Mouse (Mus musculus) heart, embryonic 14.5 days (tissue): ENCODE results near the gene Ntng1. TPM values are rescaled to one million over a fixed set of nuclear protein-coding genes. Genes with fewer than 3 reads are reported as not detected.

ENCODE experiments used
- ATAC-seq: fragments of 200-750 bp; cut with Nextera tagmentation; 2 replicates; pipeline ENCODE4 v1.8.0; 2017; ENCODE audit warnings: low read depth, moderate TSS enrichment; ENCODE audit not compliant: insufficient number of reproducible peaks, insufficient read depth, low FRiP score
- H3K27ac ChIP-seq, 2 experiments: fragments of 200-500 bp in 1 of 2; fragments of 300-500 bp in 1 of 2; sonication (generic) in 1 of 2; replicated peaks in 1 of 2; 2 replicates each; pipeline ENCODE4 v1.5.1; 2012 to 2014; ENCODE audit warnings: low read depth in 2 of 2, low read length in 2 of 2, control low read depth in 1 of 2, mild to moderate bottlenecking in 1 of 2, mixed read lengths in 1 of 2; ENCODE audit not compliant: control insufficient read depth in 1 of 2, insufficient read depth in 1 of 2
- H3K27me3 ChIP-seq: fragments of 300-500 bp; sonication (generic); 2 replicates; pipeline ENCODE4 v1.6.1; 2014; ENCODE audit warnings: mild to moderate bottlenecking, low read length, control low read depth; ENCODE audit not compliant: control insufficient read depth, insufficient read depth
- H3K36me3 ChIP-seq: fragments of 300-500 bp; sonication (generic); 2 replicates; pipeline ENCODE4 v1.6.1; 2014; ENCODE audit warnings: mild to moderate bottlenecking, control low read depth, low read length, mixed read lengths; ENCODE audit not compliant: control insufficient read depth, insufficient read depth
- H3K4me1 ChIP-seq, 2 experiments: fragments of 200-500 bp in 1 of 2; fragments of 300-500 bp in 1 of 2; sonication (generic) in 1 of 2; 2 replicates each; pipeline ENCODE4 v1.6.1; 2012 to 2014; ENCODE audit warnings: low read length in 2 of 2, control low read depth in 1 of 2, mixed read lengths in 1 of 2; ENCODE audit not compliant: control insufficient read depth in 2 of 2, insufficient read depth in 2 of 2
- H3K4me2 ChIP-seq: fragments of 300-500 bp; sonication (generic); 2 replicates; pipeline ENCODE4 v1.6.1; 2014; ENCODE audit warnings: mild to moderate bottlenecking, low read length
- H3K4me3 ChIP-seq, 2 experiments: fragments of 200-500 bp in 1 of 2; fragments of 300-500 bp in 1 of 2; sonication (generic) in 1 of 2; 2 replicates each; pipeline ENCODE4 v1.5.1; 2012 to 2014; ENCODE audit warnings: low read length in 2 of 2, mild to moderate bottlenecking in 2 of 2, control low read depth in 1 of 2, low read depth in 1 of 2, moderate library complexity in 1 of 2; ENCODE audit not compliant: control insufficient read depth in 1 of 2, insufficient read depth in 1 of 2
- H3K9ac ChIP-seq: fragments of 300-500 bp; sonication (generic); 2 replicates; pipeline ENCODE4 v1.6.1; 2014; ENCODE audit warnings: mild to moderate bottlenecking, low read length
- H3K9me3 ChIP-seq: fragments of 300-500 bp; sonication (generic); 2 replicates; pipeline ENCODE4 v1.6.1; 2016; ENCODE audit warnings: low read length, control low read depth; ENCODE audit not compliant: control insufficient read depth
- WGBS: fragments of 180-500 bp; shearing (Covaris S2); extraction: QIAGEN DNeasy Blood & Tissue Kit; methylation state at CpG from one replicate; pipeline ENCODE4 v1.1.7; 2014; 5-methylcytosine and 5-hydroxymethylcytosine counted together
- polyA plus RNA-seq: library from polyadenylated mRNA; unstranded; fragments of >200 nt; fragmentation: Nextera tagmentation; extraction: Ambion mirVana; gene quantifications from 2 replicates; pipeline ENCODE4 v1.2.1, GENCODE M21; 2014

Ntng1 gene
- polyA plus RNA-seq, 1 experiment from 2014 or later = 0.26 TPM

DNA sequence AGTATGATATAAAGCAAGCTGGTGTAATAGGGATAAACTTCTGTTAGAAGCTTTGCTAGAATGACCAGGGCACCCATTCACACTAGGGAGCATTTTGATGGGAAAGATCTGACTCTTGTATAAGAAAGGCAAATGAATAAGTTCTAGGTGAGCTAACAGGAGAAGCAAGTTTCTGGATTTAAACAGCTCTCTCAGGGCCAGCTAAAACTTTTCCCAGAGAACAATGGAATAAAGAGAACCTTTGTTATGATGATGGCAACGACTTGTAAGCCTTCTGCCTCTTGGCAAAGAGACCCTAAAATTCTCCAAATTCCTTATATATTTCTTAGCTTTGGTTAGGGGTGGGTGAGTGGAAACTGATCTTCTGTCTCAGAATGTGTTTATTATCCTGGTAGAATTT lies 7.7 kb downstream of the Ntng1 start:
- 22% methylated on average over 1 of the region's 1 CpGs for WGBS
- H3K27me3 ChIP-seq = no peaks in the 10 kb centered on the region
- H3K4me1 ChIP-seq = no peaks in the 10 kb centered on the region
- no peak for ATAC-seq
- H3K27ac ChIP-seq = no peak overlapping the region
- H3K36me3 ChIP-seq = no peaks in the 10 kb centered on the region
- H3K4me3 ChIP-seq = no peak overlapping the region
- H3K4me2 ChIP-seq = no peak overlapping the region
- no peak overlapping the region for H3K9ac ChIP-seq
- no peaks in the 10 kb centered on the region for H3K9me3 ChIP-seq

GRCm38 (mm10) chr3:110133150-110133549 lies 10.7 kb downstream of the Ntng1 start:
- Histone ChIP-seq H3K4me1 (no peaks in the 10 kb centered on the region), H3K27me3 (no peaks in the 10 kb centered on the region), H3K4me3 (no peak overlapping the region), H3K9ac (no peak overlapping the region), H3K4me2 (no peak overlapping the region), H3K9me3 (no peaks in the 10 kb centered on the region), H3K27ac (no peak overlapping the region), H3K36me3 (no peaks in the 10 kb centered on the region)
- ATAC-seq = no peak
- 70% methylated on average over 9 of the region's 9 CpGs for WGBS

- Histone ChIP-seq H3K27me3 (no peaks in the 10 kb centered on the region), H3K27ac (no peak overlapping the region), H3K4me3 (no peak overlapping the region), H3K4me1 (no peaks in the 10 kb centered on the region), H3K9ac (no peak overlapping the region), H3K4me2 (no peak overlapping the region), H3K36me3 (no peaks in the 10 kb centered on the region), H3K9me3 (no peaks in the 10 kb centered on the region)
- 82% methylated on average over 8 of the region's 8 CpGs for WGBS
- no peak for ATAC-seq
Observed at GRCm38 (mm10) chr3:110132289-110132688, 11.5 kb downstream of the Ntng1 start.

- Histone ChIP-seq H3K4me1 (no peaks in the 10 kb centered on the region), H3K9ac (no peak overlapping the region), H3K4me2 (no peak overlapping the region), H3K36me3 (no peaks in the 10 kb centered on the region), H3K4me3 (no peak overlapping the region), H3K27ac (no peak overlapping the region), H3K9me3 (no peaks in the 10 kb centered on the region), H3K27me3 (no peaks in the 10 kb centered on the region)
- WGBS = 51% methylated on average over 18 of the region's 18 CpGs
- ATAC-seq = no peak
Observed at GRCm38 (mm10) chr3:110131043-110131891, 12.5 kb downstream of the Ntng1 start.

DNA sequence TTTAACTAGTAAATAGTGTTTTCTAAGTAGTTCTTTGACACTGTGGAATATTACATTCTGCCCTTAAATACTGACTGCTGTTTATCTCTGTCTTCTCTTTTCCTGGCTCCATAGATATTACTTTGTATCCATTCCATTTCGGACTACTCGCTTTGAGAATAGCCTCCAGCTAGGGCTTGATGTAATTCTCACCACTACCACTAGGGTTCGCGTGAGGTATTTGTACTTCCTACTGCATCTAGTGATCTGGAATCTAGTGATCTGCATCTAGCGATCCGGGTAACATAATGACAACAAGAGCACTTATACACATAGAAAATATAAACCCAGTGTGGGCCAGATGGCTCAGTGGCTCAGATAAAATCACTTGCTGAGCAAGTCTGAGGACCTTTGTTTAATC lies 14.2 kb downstream of the Ntng1 start:
- Histone ChIP-seq H3K27ac (no peak overlapping the region), H3K4me2 (no peak overlapping the region), H3K9ac (no peak overlapping the region), H3K4me1 (no peaks in the 10 kb centered on the region), H3K9me3 (no peaks in the 10 kb centered on the region), H3K27me3 (no peaks in the 10 kb centered on the region), H3K4me3 (no peak overlapping the region), H3K36me3 (no peaks in the 10 kb centered on the region)
- ATAC-seq = no peak
- WGBS = 57% methylated on average over 6 of the region's 6 CpGs

- Histone ChIP-seq H3K36me3 (no peaks in the 10 kb centered on the region), H3K9me3 (no peaks in the 10 kb centered on the region), H3K4me3 (no peak overlapping the region), H3K4me2 (no peak overlapping the region), H3K27ac (no peak overlapping the region), H3K4me1 (no peaks in the 10 kb centered on the region), H3K27me3 (no peaks in the 10 kb centered on the region), H3K9ac (no peak overlapping the region)
- ATAC-seq = no peak
- 44% methylated on average over 2 of the region's 2 CpGs for WGBS
Observed at GRCm38 (mm10) chr3:110105982-110106381, 37.8 kb downstream of the Ntng1 start.

- Histone ChIP-seq H3K4me2 (no peak overlapping the region), H3K27me3 (no peaks in the 10 kb centered on the region), H3K9ac (no peak overlapping the region), H3K4me3 (no peak overlapping the region), H3K36me3 (no peaks in the 10 kb centered on the region), H3K9me3 (no peaks in the 10 kb centered on the region), H3K4me1 (no peaks in the 10 kb centered on the region), H3K27ac (no peak overlapping the region)
- 69% methylated on average over 2 of the region's 2 CpGs for WGBS
- no peak for ATAC-seq
Observed at GRCm38 (mm10) chr3:110094407-110094806, 49.4 kb downstream of the Ntng1 start.

DNA sequence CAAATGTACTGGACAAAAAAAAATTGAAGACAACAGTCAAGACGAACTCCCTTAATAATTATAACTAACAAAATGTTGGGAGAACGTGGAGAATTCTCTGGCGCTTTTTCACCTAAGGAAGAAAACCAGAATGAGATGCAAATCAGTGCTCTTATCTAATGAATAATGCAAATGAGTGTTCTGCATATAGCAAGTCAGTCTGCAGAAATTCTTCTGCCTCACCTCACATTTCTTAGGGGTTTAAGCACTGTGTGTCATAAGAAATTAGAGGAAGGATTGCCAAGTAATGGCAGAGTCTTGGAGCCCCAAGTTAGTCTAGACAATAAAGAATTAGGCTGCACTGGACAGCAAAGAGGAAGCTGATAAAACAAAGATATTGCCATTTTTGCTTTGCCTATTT lies 49.8 kb downstream of the Ntng1 start:
- WGBS = 68% methylated on average over 3 of the region's 3 CpGs
- Histone ChIP-seq H3K9me3 (no peaks in the 10 kb centered on the region), H3K4me3 (no peak overlapping the region), H3K4me2 (no peak overlapping the region), H3K9ac (no peak overlapping the region), H3K36me3 (no peaks in the 10 kb centered on the region), H3K27me3 (no peaks in the 10 kb centered on the region), H3K27ac (no peak overlapping the region), H3K4me1 (no peaks in the 10 kb centered on the region)
- no peak for ATAC-seq
